Mouse (Mus musculus) left cerebral cortex, postnatal 14 days (tissue): ENCODE measurements around the gene Foxn3. TPM values are rescaled to one million over a fixed set of nuclear protein-coding genes. Genes with fewer than 3 reads are reported as not detected.

Source experiments
- DNase-seq, 2 experiments: peaks; one replicate each; pipeline ENCODE4 v3.0.0; 2021 to 2022; ENCODE audit warnings: low spot score in 2 of 2, mixed read lengths in 1 of 2
- intact Hi-C: fragments of 180-260 bp; cut with DNase I; formaldehyde crosslinking; loops from one replicate; pipeline ENCODE4 v1.15.1; 2025
- total RNA-seq, 2 experiments: library from RNA; stranded (reverse); gene quantifications; 2 replicates each; pipeline ENCODE4 v1.2.3; 2021

Foxn3 gene
- total RNA-seq, 2 experiments from 2014 or later = 47.2 to 51.6 TPM

GRCm38 (mm10) chr12:99403004-99403403 lies 160.4 kb downstream of the Foxn3 start:
- no peak for DNase-seq
- intact Hi-C loops = no loop called here

GRCm38 (mm10) chr12:99400907-99401306 lies 162.5 kb downstream of the Foxn3 start:
- no peak for DNase-seq
- intact Hi-C loops = no loop called here

- intact Hi-C loops = loop anchor here (10.0 kb wide), 1 partner anchor 305 kb away; no protein-coding TSS in a partner anchor
- DNase-seq = no peak
These were observed 163.8 kb downstream of the Foxn3 start for GRCm38 (mm10) chr12:99399575-99399974.

GRCm38 (mm10) chr12:99396461-99396860 lies 166.9 kb downstream of the Foxn3 start:
- DNase-seq = no peak
- intact Hi-C loops = loop anchor here (10.0 kb wide), 1 partner anchor 302 kb away; no protein-coding TSS in a partner anchor

GRCm38 (mm10) chr12:99395082-99395481 lies 168.3 kb downstream of the Foxn3 start:
- no peak for DNase-seq
- intact Hi-C loops = loop anchor here (10.0 kb wide), 1 partner anchor 300 kb away; no protein-coding TSS in a partner anchor

- intact Hi-C loops = loop anchor here (5.0 to 10.0 kb wide), 2 partner anchors 168 to 300 kb away; partner anchors contain the start of gene Foxn3
- no peak for DNase-seq
These were observed 168.7 kb downstream of the Foxn3 start for GRCm38 (mm10) chr12:99394676-99395075.

- intact Hi-C loops = loop anchor here (5.0 to 10.0 kb wide), 2 partner anchors 168 to 299 kb away; partner anchors contain the start of gene Foxn3
- DNase-seq = no peak
These were observed 169.3 kb downstream of the Foxn3 start for GRCm38 (mm10) chr12:99393867-99394630.

GRCm38 (mm10) chr12:99392944-99393866 lies 170.2 kb downstream of the Foxn3 start:
- intact Hi-C loops = loop anchor here (5.0 to 10.0 kb wide), 2 partner anchors 169 to 298 kb away; partner anchors contain the start of gene Foxn3
- DNase-seq = peak; percentile 78 to 83

- peak; percentile 97 to 100 for DNase-seq
- intact Hi-C loops = loop anchor here (5.0 to 10.0 kb wide), 2 partner anchors 170 to 297 kb away; partner anchors contain the start of gene Foxn3
These were observed 171.2 kb downstream of the Foxn3 start for GRCm38 (mm10) chr12:99391942-99392880.

- DNase-seq = no peak
- intact Hi-C loops = loop anchor here (5.0 to 10.0 kb wide), 2 partner anchors 172 to 296 kb away; partner anchors contain the start of gene Foxn3
These were observed 173.0 kb downstream of the Foxn3 start for GRCm38 (mm10) chr12:99390429-99390828.

- intact Hi-C loops = no loop called here
- no peak for DNase-seq
These were observed 174.1 kb downstream of the Foxn3 start for GRCm38 (mm10) chr12:99389244-99389643.

- DNase-seq = no peak
- intact Hi-C loops = no loop called here
These were observed 177.2 kb downstream of the Foxn3 start for GRCm38 (mm10) chr12:99385897-99386834.

GRCm38 (mm10) chr12:99385073-99385472 lies 178.3 kb downstream of the Foxn3 start:
- intact Hi-C loops = no loop called here
- DNase-seq = no peak

GRCm38 (mm10) chr12:99381317-99381716 lies 182.1 kb downstream of the Foxn3 start:
- intact Hi-C loops = no loop called here
- no peak for DNase-seq

- intact Hi-C loops = no loop called here
- no peak for DNase-seq
These were observed 182.5 kb downstream of the Foxn3 start for GRCm38 (mm10) chr12:99380855-99381262.

- no peak for DNase-seq
- intact Hi-C loops = no loop called here
These were observed 183.3 kb downstream of the Foxn3 start for GRCm38 (mm10) chr12:99380124-99380523.

GRCm38 (mm10) chr12:99378284-99378683 lies 185.1 kb downstream of the Foxn3 start:
- intact Hi-C loops = no loop called here
- DNase-seq = peak in 1 of 2 experiments; percentile 24

- DNase-seq = no peak
- intact Hi-C loops = no loop called here
These were observed 185.7 kb downstream of the Foxn3 start for GRCm38 (mm10) chr12:99377705-99378104.
